Mouse (Mus musculus): ENCODE data around the gene Ppef1.

- TF ChIP-seq CTCF (IDR thresholded peaks at IDR 0.05; ENCODE audit: low read depth) (no peak), EP300 (IDR thresholded peaks at IDR 0.05; ENCODE audit: low read depth) (no peak)
Observed at GRCm38 (mm10) chrX:160583589-160583988, 152.0 kb downstream of the Ppef1 start.
